Mouse (Mus musculus) cerebellum, postnatal 14 days (tissue): Measurements from ENCODE around the gene Vpreb3.
"Not testable (repeated sequence)": the region's sequence is repeated elsewhere in the genome, so short reads cannot be mapped to it uniquely, and the experiment has no call there.

ENCODE experiments used
- DNase-seq, 2 experiments: peaks; one replicate each; pipeline ENCODE4 v3.0.0; 2021; ENCODE audit warnings: mixed read lengths in 2 of 2

Gene Vpreb3

GRCm38 (mm10) chr10:75975216-75975615, 32.4 kb downstream of the Vpreb3 start:
- DNase-seq, result peak; percentile 17 to 43

- peak; percentile 24 to 31 for DNase-seq
Measured at GRCm38 (mm10) chr10:75978119-75978834, 35.4 kb downstream of the Vpreb3 start.

GRCm38 (mm10) chr10:75978835-75979157, 35.9 kb downstream of the Vpreb3 start:
- no peak for DNase-seq

- no peak for DNase-seq
Measured at GRCm38 (mm10) chr10:75979432-75979831, 36.6 kb downstream of the Vpreb3 start.

GRCm38 (mm10) chr10:75990430-75991042, 47.7 kb downstream of the Vpreb3 start:
- DNase-seq, result no peak

GRCm38 (mm10) chr10:75993616-75994240, 50.9 kb downstream of the Vpreb3 start:
- DNase-seq, result no peak

- DNase-seq, result not testable (repeated sequence)
Measured at GRCm38 (mm10) chr10:75994531-75995210, 51.8 kb downstream of the Vpreb3 start.

- peak in 1 of 2 experiments; percentile 25 for DNase-seq
Measured at GRCm38 (mm10) chr10:75995463-75995862, 52.6 kb downstream of the Vpreb3 start.

GRCm38 (mm10) chr10:75996315-75996714, 53.5 kb downstream of the Vpreb3 start:
- DNase-seq, result no peak
